Mouse (Mus musculus): ENCODE data around the gene Rnf126. TPM values are rescaled to one million over a fixed set of nuclear protein-coding genes. Genes with fewer than 3 reads are reported as not detected.

The Rnf126 gene
- polyA plus RNA-seq, 1 experiment from 2014 or later, result 58.5 TPM

DNA sequence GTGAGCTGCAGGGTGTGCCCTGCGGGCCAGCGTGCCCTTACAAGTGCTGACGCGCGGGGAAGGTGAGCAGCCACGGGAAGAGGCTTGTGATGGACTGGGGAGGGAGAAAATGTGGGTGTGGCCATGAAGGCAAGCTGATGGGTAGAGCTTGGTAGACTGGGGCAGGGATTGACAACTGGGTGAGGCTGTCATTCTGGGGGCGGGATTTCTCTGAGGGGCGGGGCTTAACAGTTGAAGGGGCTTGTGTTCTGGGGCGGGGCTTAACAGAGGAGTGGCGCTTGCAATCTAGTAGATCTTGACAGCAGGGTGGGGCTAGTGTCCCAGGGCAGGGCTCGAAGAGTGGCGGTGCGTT lies 13.9 kb upstream of the Rnf126 start:
- ATAC-seq, result peak; percentile 51
- CTCF ChIA-PET, result interaction anchor here (0.6 to 2.7 kb wide), 10 partner anchors 8 to 75 kb away, joined by 3 to 21 read pairs (median 4); partner anchors contain the start of genes Misp and Rnf126

DNA sequence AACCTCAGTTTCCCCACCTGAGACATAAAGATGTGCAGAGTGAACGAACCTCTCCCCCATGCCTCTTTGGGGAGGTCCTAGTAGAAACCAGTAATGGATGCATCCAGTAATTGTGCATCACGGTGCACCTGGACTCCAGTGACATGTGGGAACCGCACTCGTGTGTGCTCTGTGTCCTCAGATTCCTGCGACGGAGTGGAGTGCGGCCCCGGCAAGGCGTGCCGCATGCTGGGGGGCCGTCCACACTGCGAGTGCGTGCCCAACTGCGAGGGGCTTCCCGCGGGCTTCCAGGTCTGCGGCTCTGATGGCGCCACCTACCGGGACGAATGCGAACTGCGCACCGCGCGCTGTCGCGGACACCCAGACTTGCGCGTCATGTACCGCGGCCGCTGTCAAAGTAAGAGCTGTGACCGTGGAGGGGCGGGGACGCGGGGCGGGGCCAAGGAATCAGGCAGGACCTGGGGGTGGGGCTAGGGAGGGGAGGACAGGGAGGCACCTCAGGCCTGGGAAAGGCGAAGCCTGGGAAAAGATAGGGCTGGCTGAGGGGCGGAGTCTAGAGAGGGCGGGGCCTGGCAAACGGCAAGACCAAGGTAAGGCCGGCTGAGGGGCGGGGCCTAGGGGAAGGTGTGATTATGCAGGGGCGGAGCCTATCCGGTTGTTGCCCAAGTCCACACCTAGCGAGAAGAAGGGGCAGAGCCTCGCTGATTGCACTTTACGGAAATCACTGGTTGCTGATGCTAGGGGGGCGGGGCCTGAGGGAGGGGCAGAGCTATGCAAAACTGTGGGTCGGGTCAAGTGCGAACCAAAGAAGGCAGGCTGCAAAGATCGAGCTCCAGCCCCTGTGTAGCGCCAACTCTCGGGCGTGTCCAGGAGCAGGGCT lies 13.3 kb upstream of the Rnf126 start:
- ATAC-seq (peak; percentile 87), DNase-seq (ENCODE audit: low read depth, low spot score) (peak; percentile 88)
- POLR2A ChIA-PET, result interaction anchor here (0.7 to 1.9 kb wide), 2 partner anchors 12 to 66 kb away, joined by 5 to 8 read pairs; no protein-coding TSS in a partner anchor
- no peaks in the 10 kb centered on the region for H3K27me3 ChIP-seq
- in situ Hi-C loops (cut with MboI; ENCODE audit: low pct_unique_long_range_greater_than_20kb), result loop anchor here (10.0 kb wide), 1 partner anchor 85 kb away; no protein-coding TSS in a partner anchor
- CTCF ChIA-PET, result interaction anchor here (0.6 to 2.7 kb wide), 11 partner anchors 9 to 75 kb away, joined by 3 to 21 read pairs (median 4); partner anchors contain the start of genes Misp and Rnf126
- no peak for TF ChIP-seq CTCF (IDR thresholded peaks at IDR 0.05)

More for the DNA sequence above, 13.9 kb upstream of the Rnf126 start:
- no peak for TF ChIP-seq CTCF (IDR thresholded peaks at IDR 0.05)
- POLR2A ChIA-PET, result interaction anchor here (0.7 kb wide), 1 partner anchor 67 kb away, joined by 5 read pairs; no protein-coding TSS in a partner anchor
- no peaks in the 10 kb centered on the region for H3K27me3 ChIP-seq
- in situ Hi-C loops (cut with MboI; ENCODE audit: low pct_unique_long_range_greater_than_20kb), result loop anchor here (10.0 kb wide), 1 partner anchor 86 kb away; no protein-coding TSS in a partner anchor
- DNase-seq (ENCODE audit: low read depth, low spot score), result no peak

DNA sequence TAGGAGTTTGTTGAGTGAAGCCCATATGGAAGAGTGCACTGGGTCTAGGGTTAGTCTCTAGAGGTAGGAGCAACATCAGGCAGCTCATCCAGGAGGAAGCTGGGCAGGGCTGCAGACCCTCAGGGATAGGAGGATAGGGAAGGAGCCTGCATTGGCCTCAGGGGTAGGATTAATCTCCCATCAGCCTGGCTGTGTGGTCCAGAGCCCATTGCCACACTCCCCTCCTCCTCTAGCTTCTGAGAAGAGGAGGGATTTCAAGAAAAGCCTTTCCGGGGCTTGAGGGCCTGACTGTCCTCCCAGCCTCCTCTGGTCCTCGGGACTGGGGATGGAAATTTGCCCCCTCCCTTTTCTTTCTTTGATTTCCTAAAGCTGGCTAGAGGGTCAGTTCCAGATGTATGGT lies 12.4 kb upstream of the Rnf126 start:
- DNase-seq (ENCODE audit: low read depth, low spot score) (no peak), ATAC-seq (no peak)
- in situ Hi-C loops (cut with MboI; ENCODE audit: low pct_unique_long_range_greater_than_20kb), result no loop called here
- CTCF ChIA-PET, result interaction anchor here (0.9 to 2.7 kb wide), 3 partner anchors 9 to 15 kb away, joined by 3 to 21 read pairs (median 12); no protein-coding TSS in a partner anchor
- TF ChIP-seq CTCF (IDR thresholded peaks at IDR 0.05), result no peak
- no peaks in the 10 kb centered on the region for H3K27me3 ChIP-seq
- POLR2A ChIA-PET, result interaction anchor here (1.9 kb wide), 1 partner anchor 11 kb away, joined by 8 read pairs; no protein-coding TSS in a partner anchor

DNA sequence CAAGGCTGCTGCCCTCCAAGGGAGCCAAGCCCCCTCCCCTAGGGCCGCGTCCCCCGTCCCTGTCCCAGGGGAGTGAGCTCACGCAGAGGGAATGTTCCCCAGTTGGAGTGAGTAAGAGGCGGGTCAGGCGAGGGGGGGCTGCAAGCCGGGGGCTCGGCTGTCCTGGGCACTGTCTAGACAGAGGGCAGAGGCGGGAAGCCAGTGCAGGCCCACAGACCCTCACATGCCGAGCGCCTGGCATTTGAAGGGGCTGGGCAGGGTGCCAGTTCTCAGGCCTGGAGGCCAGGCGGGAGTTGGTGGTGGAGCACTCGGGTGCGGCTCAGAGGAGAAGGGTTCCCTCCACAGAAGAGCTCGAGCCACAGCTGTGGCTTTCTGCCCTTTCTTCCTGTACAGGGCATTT lies 11.3 kb upstream of the Rnf126 start:
- no peak for DNase-seq (ENCODE audit: low read depth, low spot score)
- ChIA-PET POLR2A (interaction anchor here (1.9 kb wide), 1 partner anchor 10 kb away, joined by 8 read pairs; no protein-coding TSS in a partner anchor), CTCF (interaction anchor here (1.2 to 1.5 kb wide), 2 partner anchors 9 to 17 kb away, joined by 3 to 9 read pairs; no protein-coding TSS in a partner anchor)
- in situ Hi-C loops (cut with MboI; ENCODE audit: low pct_unique_long_range_greater_than_20kb), result no loop called here
- ATAC-seq, result no peak
- H3K27me3 ChIP-seq, result no peaks in the 10 kb centered on the region
- TF ChIP-seq CTCF (IDR thresholded peaks at IDR 0.05), result no peak

DNA sequence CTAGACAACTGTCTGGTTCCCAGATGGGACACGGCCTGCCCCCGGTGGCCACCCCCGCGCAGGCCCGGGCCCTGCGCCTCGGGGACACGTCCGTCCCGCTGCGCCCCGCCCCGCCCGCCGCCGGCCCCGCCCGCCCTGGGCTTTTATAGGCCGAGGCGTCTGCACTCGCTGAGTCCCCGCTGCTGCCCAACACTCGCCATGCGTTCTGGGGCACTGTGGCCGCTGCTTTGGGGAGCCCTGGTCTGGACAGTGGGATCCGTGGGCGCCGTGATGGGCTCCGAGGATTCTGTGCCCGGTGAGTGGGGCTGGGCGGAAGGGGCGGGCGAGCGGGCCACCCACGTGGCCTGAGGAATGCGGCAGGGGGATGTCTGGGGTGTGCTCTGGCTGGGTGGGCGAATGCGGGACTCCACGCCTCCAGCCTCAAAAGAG lies 10.4 kb upstream of the Rnf126 start, which contains the start of gene Fstl3:
Gene Fstl3, plus strand, starts transcription at position 170 of the 429 bp plus-strand sequence.
- TF ChIP-seq CTCF (IDR thresholded peaks at IDR 0.05), result no peak
- CTCF ChIA-PET, result interaction anchor here (1.5 kb wide), 1 partner anchor 8 kb away, joined by 9 read pairs; no protein-coding TSS in a partner anchor
- DNase-seq (ENCODE audit: low read depth, low spot score) (no peak), ATAC-seq (no peak)
- POLR2A ChIA-PET, result no interaction called here
- in situ Hi-C loops (cut with MboI; ENCODE audit: low pct_unique_long_range_greater_than_20kb), result no loop called here
- no peaks in the 10 kb centered on the region for H3K27me3 ChIP-seq

DNA sequence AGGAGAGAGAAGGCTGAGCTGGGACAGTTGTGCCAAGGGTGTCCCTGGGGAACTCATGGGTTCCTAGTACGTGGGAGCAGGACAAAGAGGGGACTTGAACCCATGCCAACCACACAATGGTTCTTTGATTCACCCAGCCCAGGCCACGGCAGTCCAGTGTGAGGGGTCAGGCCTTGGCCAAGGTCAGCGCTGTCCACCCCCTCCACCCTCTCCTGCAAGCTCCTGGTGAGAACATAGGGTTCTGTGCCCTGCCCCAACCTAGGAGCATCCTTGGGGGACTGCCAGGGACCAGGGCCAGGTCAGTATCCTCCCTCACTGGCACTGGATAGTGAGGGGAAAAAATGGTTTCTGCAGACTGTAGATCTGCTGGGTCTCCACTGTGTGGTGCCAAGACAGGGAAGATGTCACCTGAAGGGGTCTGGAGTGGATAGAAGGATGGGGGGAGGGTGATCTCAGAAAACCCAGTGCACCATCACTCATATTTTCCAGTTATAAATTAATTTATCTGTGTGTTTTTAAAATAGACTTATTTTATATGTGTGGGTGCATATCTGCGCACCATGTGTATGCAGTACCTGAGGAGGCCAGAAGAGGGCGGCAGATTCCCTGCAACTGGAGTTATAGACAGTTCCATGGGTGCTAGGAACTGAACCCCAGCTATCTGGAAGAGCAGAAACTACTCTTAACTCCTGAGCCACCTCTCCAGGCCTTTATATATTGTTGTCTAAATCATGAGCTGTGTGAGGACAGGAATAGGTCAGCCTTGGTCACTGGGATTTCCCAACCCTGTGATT lies 7.9 kb upstream of the Rnf126 start:
- DNase-seq (ENCODE audit: low read depth, low spot score) (no peak), ATAC-seq (no peak)
- in situ Hi-C loops (cut with MboI; ENCODE audit: low pct_unique_long_range_greater_than_20kb), result no loop called here
- TF ChIP-seq CTCF (IDR thresholded peaks at IDR 0.05), result no peak
- ChIA-PET CTCF (no interaction called here), POLR2A (no interaction called here)
- H3K27me3 ChIP-seq, result no peaks in the 10 kb centered on the region

DNA sequence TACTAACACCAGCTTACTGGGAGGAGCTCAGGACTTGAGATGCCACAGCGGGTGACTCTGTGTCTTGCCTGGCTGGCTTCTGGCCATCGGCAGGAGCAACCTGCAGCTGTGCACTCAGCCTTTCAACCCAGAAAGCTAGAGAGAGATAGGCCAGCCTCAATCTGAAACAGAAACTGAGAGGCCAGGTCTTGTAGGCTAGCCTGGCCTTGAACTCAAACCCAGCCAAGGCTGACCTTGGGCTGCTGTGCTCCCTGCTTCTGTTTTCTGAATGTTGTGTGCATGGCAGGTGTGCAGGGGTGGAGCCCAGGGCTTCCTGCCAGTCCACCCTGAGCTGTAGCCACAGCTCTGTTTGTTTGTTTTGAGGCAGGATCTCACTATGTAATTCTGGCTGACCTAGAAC lies 6.5 kb upstream of the Rnf126 start:
- in situ Hi-C loops (cut with MboI; ENCODE audit: low pct_unique_long_range_greater_than_20kb), result no loop called here
- no peak for DNase-seq (ENCODE audit: low read depth, low spot score)

DNA sequence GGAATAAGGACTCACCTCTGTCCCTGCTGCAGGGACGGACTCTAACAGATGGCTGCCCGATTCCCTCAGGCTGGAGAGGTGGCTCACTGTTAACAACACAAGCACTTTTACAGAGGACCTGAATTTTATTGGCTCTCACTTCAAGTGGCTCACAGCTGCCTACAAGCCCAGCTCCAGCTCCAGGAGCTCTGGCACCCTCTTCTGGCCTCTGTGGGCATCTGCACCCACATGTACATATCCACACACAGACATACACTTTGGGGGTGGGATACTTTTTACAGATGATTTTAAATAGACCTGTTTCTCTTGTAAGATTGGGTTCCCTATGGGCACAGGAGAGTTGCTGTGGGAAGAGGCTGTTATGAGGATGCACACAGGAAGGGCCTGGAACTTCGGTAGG lies 5.6 kb upstream of the Rnf126 start:
- no peak for TF ChIP-seq CTCF (IDR thresholded peaks at IDR 0.05)
- CTCF ChIA-PET, result no interaction called here
- in situ Hi-C loops (cut with MboI; ENCODE audit: low pct_unique_long_range_greater_than_20kb), result no loop called here
- H3K27me3 ChIP-seq, result no peaks in the 10 kb centered on the region
- ATAC-seq, result no peak
- POLR2A ChIA-PET, result no interaction called here
- DNase-seq (ENCODE audit: low read depth, low spot score), result no peak

More for the DNA sequence above, 6.5 kb upstream of the Rnf126 start:
- H3K27me3 ChIP-seq, result no peaks in the 10 kb centered on the region
- ChIA-PET POLR2A (no interaction called here), CTCF (interaction anchor here (1.4 kb wide), 1 partner anchor 15 kb away, joined by 4 read pairs; no protein-coding TSS in a partner anchor)
- no peak for TF ChIP-seq CTCF (IDR thresholded peaks at IDR 0.05)
- ATAC-seq, result no peak

DNA sequence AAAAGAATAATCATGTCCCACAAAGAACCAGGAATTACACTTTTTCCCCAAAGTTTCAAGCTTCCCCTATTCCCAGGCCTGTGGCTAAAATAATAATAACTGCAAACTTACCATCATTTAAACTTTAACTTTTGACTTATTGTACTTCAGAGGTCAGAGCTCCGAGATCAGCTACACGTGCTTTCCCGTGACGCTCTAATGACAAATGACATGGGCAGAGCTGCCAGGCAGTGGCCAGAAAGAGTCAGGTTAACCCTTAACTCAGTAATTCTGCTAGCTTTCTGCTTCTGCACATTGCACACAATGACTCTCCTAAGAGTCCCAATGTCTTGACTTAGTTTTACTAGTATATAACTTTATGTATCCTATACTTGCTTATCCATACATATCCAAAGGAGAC lies 2.6 kb upstream of the Rnf126 start:
- ChIA-PET POLR2A (interaction anchor here (2.3 kb wide), 1 partner anchor 9 kb away, joined by 8 read pairs; no protein-coding TSS in a partner anchor), CTCF (interaction anchor here (0.8 to 2.7 kb wide), 13 partner anchors 9 to 156 kb away, joined by 3 to 21 read pairs (median 4); partner anchors contain the start of gene Palm)
- no peaks in the 10 kb centered on the region for H3K27me3 ChIP-seq
- in situ Hi-C loops (cut with MboI; ENCODE audit: low pct_unique_long_range_greater_than_20kb), result no loop called here
- TF ChIP-seq CTCF (IDR thresholded peaks at IDR 0.05), result no peak
- ATAC-seq (no peak), DNase-seq (ENCODE audit: low read depth, low spot score) (no peak)

DNA sequence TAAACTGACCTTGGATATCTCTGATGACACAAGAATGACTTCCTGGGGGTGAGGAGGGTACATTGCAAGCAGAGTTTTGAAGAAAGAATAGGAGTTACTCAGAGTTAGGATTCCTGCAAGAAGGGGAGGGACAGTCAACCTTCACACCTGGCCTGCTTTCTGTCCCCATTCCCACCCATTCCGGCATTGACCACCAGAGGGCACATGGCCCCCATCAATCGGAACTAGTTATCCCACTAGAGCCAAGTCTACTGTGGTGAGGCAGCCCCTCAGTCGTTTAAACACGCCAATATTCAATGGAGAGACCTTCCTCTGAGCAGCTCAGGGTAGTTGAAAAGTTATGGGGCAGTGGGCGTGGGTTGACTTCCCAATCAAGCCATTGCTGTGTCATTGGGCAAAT lies 1.6 kb upstream of the Rnf126 start:
- in situ Hi-C loops (cut with MboI; ENCODE audit: low pct_unique_long_range_greater_than_20kb), result no loop called here
- TF ChIP-seq CTCF (IDR thresholded peaks at IDR 0.05), result no peak
- ATAC-seq (no peak), DNase-seq (ENCODE audit: low read depth, low spot score) (no peak)
- ChIA-PET POLR2A (interaction anchor here (2.3 kb wide), 1 partner anchor 10 kb away, joined by 8 read pairs; no protein-coding TSS in a partner anchor), CTCF (interaction anchor here (0.9 to 2.7 kb wide), 12 partner anchors 10 to 157 kb away, joined by 3 to 21 read pairs (median 4); partner anchors contain the start of gene Palm)
- no peaks in the 10 kb centered on the region for H3K27me3 ChIP-seq
